Mouse (Mus musculus): ENCODE data around the gene Tlk2. TPM values are rescaled to one million over a fixed set of nuclear protein-coding genes. Genes with fewer than 3 reads are reported as not detected.
A peak's percentile ranks its signal among the peaks of the same experiment; 100 is the strongest.

Tlk2 gene
- polyA plus RNA-seq, 1 experiment, result 90.1 TPM

GRCm38 (mm10) chr11:105182461-105182855 is 3.9 kb downstream of the Tlk2 start:
- Histone ChIP-seq H3K4me1 (ENCODE audit: control insufficient read depth, insufficient read depth, low read length) (peaks cover 10% of the 10 kb centered on the region), H3K36me3 (ENCODE audit: control insufficient read depth, insufficient read depth, low read length) (peaks cover 6% of the 10 kb centered on the region), H3K4me3 (ENCODE audit: control insufficient read depth, low read depth, low read length) (peak overlapping the region; percentile 91), H3K27me3 (ENCODE audit: control insufficient read depth, insufficient read depth, low read length) (no peaks in the 10 kb centered on the region), H3K27ac (ENCODE audit: control insufficient read depth, insufficient read depth, low read depth, low read length) (peak overlapping the region; percentile 89)
- TF ChIP-seq CTCF (IDR thresholded peaks at IDR 0.05; ENCODE audit: control insufficient read depth, insufficient read depth, insufficient replicate concordance, low read depth, low read length) (no peak), POLR2A (IDR thresholded peaks at IDR 0.05; ENCODE audit: control insufficient read depth, low read depth, low read length) (no peak)

- H3K27me3 ChIP-seq (ENCODE audit: control insufficient read depth, insufficient read depth, low read length), result no peaks in the 10 kb centered on the region
- TF ChIP-seq CTCF (IDR thresholded peaks at IDR 0.05; ENCODE audit: control insufficient read depth, insufficient read depth, insufficient replicate concordance, low read depth, low read length) (no peak), POLR2A (IDR thresholded peaks at IDR 0.05; ENCODE audit: control insufficient read depth, low read depth, low read length) (no peak)
- no peak overlapping the region; the same call in 1 of the 2 replicates for H3K4me3 ChIP-seq (ENCODE audit: control insufficient read depth, low read depth, low read length)
- peaks cover 9% of the 10 kb centered on the region for H3K4me1 ChIP-seq (ENCODE audit: control insufficient read depth, insufficient read depth, low read length)
- H3K36me3 ChIP-seq (ENCODE audit: control insufficient read depth, insufficient read depth, low read length), result peaks cover 7% of the 10 kb centered on the region
- no peak overlapping the region for H3K27ac ChIP-seq (ENCODE audit: control insufficient read depth, insufficient read depth, low read depth, low read length)
These were observed 6.1 kb downstream of the Tlk2 start for GRCm38 (mm10) chr11:105184678-105185077.

- Histone ChIP-seq H3K4me1 (ENCODE audit: control insufficient read depth, insufficient read depth, low read length) (no peaks in the 10 kb centered on the region), H3K27me3 (ENCODE audit: control insufficient read depth, insufficient read depth, low read length) (no peaks in the 10 kb centered on the region), H3K36me3 (ENCODE audit: control insufficient read depth, insufficient read depth, low read length) (0 out of 2 replicates have a peak, but pooled peaks cover 1% of the 10 kb centered on the region), H3K4me3 (ENCODE audit: control insufficient read depth, low read depth, low read length) (no peak overlapping the region), H3K27ac (ENCODE audit: control insufficient read depth, insufficient read depth, low read depth, low read length) (no peak overlapping the region)
- no peak for TF ChIP-seq CTCF (IDR thresholded peaks at IDR 0.05; ENCODE audit: control insufficient read depth, insufficient read depth, insufficient replicate concordance, low read depth, low read length)
- no peak for TF ChIP-seq POLR2A (IDR thresholded peaks at IDR 0.05; ENCODE audit: control insufficient read depth, low read depth, low read length)
These were observed 13.6 kb downstream of the Tlk2 start for GRCm38 (mm10) chr11:105192186-105192585.

GRCm38 (mm10) chr11:105196893-105197662 is 18.5 kb downstream of the Tlk2 start:
- no peak overlapping the region for H3K27ac ChIP-seq (ENCODE audit: control insufficient read depth, insufficient read depth, low read depth, low read length)
- no peak overlapping the region for H3K4me3 ChIP-seq (ENCODE audit: control insufficient read depth, low read depth, low read length)
- TF ChIP-seq POLR2A (IDR thresholded peaks at IDR 0.05; ENCODE audit: control insufficient read depth, low read depth, low read length), result no peak
- no peak for TF ChIP-seq CTCF (IDR thresholded peaks at IDR 0.05; ENCODE audit: control insufficient read depth, insufficient read depth, insufficient replicate concordance, low read depth, low read length)
- H3K4me1 ChIP-seq (ENCODE audit: control insufficient read depth, insufficient read depth, low read length), result no peaks in the 10 kb centered on the region
- no peaks in the 10 kb centered on the region for H3K36me3 ChIP-seq (ENCODE audit: control insufficient read depth, insufficient read depth, low read length)
- no peaks in the 10 kb centered on the region for H3K27me3 ChIP-seq (ENCODE audit: control insufficient read depth, insufficient read depth, low read length)

GRCm38 (mm10) chr11:105202403-105202802 is 23.8 kb downstream of the Tlk2 start:
- H3K36me3 ChIP-seq (ENCODE audit: control insufficient read depth, insufficient read depth, low read length), result no peaks in the 10 kb centered on the region; the same call in 1 of the 2 replicates
- H3K27ac ChIP-seq (ENCODE audit: control insufficient read depth, insufficient read depth, low read depth, low read length), result no peak overlapping the region
- no peak overlapping the region for H3K4me3 ChIP-seq (ENCODE audit: control insufficient read depth, low read depth, low read length)
- H3K4me1 ChIP-seq (ENCODE audit: control insufficient read depth, insufficient read depth, low read length), result no peaks in the 10 kb centered on the region
- no peak for TF ChIP-seq POLR2A (IDR thresholded peaks at IDR 0.05; ENCODE audit: control insufficient read depth, low read depth, low read length)
- no peak for TF ChIP-seq CTCF (IDR thresholded peaks at IDR 0.05; ENCODE audit: control insufficient read depth, insufficient read depth, insufficient replicate concordance, low read depth, low read length)
- no peaks in the 10 kb centered on the region for H3K27me3 ChIP-seq (ENCODE audit: control insufficient read depth, insufficient read depth, low read length)

- Histone ChIP-seq H3K4me3 (ENCODE audit: control insufficient read depth, low read depth, low read length) (no peak overlapping the region), H3K36me3 (ENCODE audit: control insufficient read depth, insufficient read depth, low read length) (peaks cover 1% of the 10 kb centered on the region), H3K27me3 (ENCODE audit: control insufficient read depth, insufficient read depth, low read length) (no peaks in the 10 kb centered on the region), H3K4me1 (ENCODE audit: control insufficient read depth, insufficient read depth, low read length) (no peaks in the 10 kb centered on the region), H3K27ac (ENCODE audit: control insufficient read depth, insufficient read depth, low read depth, low read length) (no peak overlapping the region)
- TF ChIP-seq POLR2A (IDR thresholded peaks at IDR 0.05; ENCODE audit: control insufficient read depth, low read depth, low read length) (no peak), CTCF (IDR thresholded peaks at IDR 0.05; ENCODE audit: control insufficient read depth, insufficient read depth, insufficient replicate concordance, low read depth, low read length) (no peak)
These were observed 31.4 kb downstream of the Tlk2 start for GRCm38 (mm10) chr11:105210007-105210406.

GRCm38 (mm10) chr11:105214257-105214656 is 35.6 kb downstream of the Tlk2 start:
- H3K27ac ChIP-seq (ENCODE audit: control insufficient read depth, insufficient read depth, low read depth, low read length), result no peak overlapping the region
- H3K4me3 ChIP-seq (ENCODE audit: control insufficient read depth, low read depth, low read length), result no peak overlapping the region
- H3K27me3 ChIP-seq (ENCODE audit: control insufficient read depth, insufficient read depth, low read length), result no peaks in the 10 kb centered on the region
- no peaks in the 10 kb centered on the region for H3K4me1 ChIP-seq (ENCODE audit: control insufficient read depth, insufficient read depth, low read length)
- TF ChIP-seq CTCF (IDR thresholded peaks at IDR 0.05; ENCODE audit: control insufficient read depth, insufficient read depth, insufficient replicate concordance, low read depth, low read length) (peak; percentile 18; the same call in 1 of the 2 replicates), POLR2A (IDR thresholded peaks at IDR 0.05; ENCODE audit: control insufficient read depth, low read depth, low read length) (no peak)
- peaks cover 1% of the 10 kb centered on the region; the same call in 1 of the 2 replicates for H3K36me3 ChIP-seq (ENCODE audit: control insufficient read depth, insufficient read depth, low read length)
